Mouse (Mus musculus) kidney, adult 18-20 months (tissue): ENCODE results near the gene Kctd13.

Source experiments
- DNase-seq: peaks from one replicate; pipeline ENCODE4 v3.0.0; 2021

The Kctd13 gene

DNA sequence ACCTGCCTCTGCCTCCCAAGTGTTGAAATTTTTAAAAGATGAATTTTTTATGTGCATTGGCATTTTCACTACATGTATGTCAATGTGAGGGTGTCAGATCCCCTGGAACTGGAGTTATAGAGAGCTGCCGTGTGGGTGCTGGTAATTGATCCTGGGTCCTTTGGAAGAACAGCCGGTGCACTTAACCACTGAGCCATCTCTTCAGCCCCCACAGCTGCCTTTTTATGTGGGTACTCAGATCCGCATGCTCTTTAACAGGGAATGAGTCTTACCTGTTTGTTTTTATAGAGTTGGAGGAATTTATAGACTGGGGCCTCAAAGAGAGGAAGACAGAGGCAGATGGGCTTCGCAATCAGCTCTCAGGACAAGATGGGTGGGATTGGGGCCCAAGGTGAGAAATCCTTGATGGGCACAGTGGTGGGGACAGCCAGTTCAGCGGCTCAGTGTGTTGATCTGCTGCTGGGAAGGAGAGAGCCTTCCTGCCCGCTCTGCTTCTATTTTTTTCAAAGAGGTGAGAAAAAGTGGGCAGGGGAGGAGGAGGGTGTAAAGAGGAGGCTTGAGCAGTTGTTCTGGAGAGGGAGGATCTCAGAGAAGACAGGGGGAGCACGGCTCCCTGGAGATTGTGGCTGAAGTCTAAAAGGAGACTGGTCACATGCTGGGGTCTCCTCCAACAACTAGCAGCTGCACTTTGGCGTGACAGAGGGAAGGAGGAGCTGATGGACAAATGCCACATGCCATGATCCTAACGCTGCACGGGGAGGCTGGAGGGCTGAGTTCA, 56.2 kb downstream of the Kctd13 start:
- DNase-seq: no peak

DNA sequence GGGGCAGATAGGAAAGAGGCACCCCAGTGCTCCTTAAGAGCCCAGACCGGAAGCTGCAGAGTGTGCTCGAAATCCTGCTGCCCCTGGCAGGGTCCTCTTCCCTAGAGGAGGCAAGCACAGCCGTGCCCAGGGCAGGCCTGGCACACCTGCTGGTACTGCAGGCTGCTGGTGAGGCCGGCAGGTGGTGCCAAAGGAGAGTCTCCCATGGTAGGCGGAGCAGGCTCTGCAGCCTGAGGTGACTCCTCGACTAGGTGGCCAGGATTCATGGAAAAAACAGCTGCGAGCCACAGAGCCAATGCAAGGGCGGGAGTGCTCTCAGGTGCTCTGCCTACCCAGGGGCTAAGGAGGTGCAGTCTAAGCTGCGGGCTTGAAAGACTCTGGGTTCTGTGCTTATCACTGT, 57.6 kb downstream of the Kctd13 start:
- DNase-seq: peak; percentile 72

DNA sequence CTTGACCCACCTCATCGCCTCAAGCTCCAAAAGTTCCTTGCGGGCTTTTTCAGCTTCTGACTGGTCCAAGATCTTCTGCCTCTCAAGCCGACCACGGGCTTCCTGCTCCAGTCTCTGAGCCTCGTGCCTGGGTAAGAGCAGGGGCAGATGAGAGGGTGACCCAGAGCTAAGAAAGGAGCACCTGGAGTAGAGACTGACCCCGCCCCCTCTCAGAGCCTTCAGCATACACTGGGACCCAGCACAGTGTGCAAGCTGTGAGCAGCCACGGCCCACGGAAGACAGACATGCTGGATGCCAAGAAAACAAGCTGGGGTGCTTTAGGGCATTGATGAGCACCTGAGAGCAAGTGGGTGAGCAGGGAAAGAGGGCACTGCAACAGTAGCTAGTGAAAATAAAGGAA, 60.1 kb downstream of the Kctd13 start:
- DNase-seq: no peak
